Mouse (Mus musculus) cortical plate, adult 2 months (tissue): ENCODE results near the gene Polq.

ENCODE experiments used
- CTCF ChIP-seq: fragments of 200-500 bp; IDR thresholded peaks from 2 replicates; pipeline ENCODE4 v1.5.1; 2011; ENCODE audit warnings: mild to moderate bottlenecking, control low read depth, low read length; ENCODE audit not compliant: insufficient read depth; ENCODE audit errors: extremely low read depth
- POLR2A ChIP-seq: fragments of 200-500 bp; IDR thresholded peaks from 2 replicates; pipeline ENCODE4 v1.6.1; 2011; ENCODE audit warnings: mild to moderate bottlenecking, low read length, control low read depth; ENCODE audit not compliant: insufficient read depth; ENCODE audit errors: extremely low read depth

DNA sequence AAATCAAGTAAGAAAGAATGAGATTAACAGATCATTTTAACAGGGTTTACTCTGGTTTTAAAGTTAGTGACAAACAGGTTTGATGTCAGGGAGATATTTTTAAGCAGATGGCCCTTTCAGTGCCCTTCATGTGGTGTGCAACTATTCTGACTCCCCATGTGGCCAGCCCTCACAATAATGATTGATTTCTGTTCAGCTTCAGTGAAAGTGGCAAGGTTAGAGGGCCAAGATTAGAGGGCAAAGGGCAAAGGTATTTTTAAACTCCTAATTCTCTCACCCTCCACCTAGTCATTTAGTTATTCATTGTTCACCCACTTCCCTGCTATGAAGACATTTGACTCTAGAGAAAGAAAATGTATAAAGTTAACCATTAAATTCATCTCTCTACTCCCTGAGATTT, 23.5 kb upstream of the Polq start:
- TF ChIP-seq CTCF (no peak), POLR2A (no peak)
